Mouse (Mus musculus): ENCODE results near the gene Llph.

DNA sequence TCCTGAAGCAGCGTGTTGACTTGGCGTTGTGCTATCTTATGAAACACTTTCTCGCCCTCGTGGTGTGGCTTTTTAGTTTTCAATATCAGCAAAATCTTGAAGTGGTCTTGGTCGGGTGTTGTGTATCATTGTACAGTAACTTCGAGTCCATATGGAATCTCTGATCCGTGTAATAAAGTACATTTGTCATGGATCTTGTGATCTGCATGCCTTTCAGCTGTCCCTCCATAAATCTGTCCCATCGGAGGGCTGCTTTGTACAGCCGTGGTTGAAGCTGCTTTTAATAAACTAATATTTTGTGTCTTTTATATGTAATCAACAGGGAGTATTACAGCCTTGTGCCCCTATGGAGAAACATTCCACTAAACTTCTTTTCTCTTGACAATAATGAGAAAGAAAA is 10.0 kb downstream of the Llph start:
- no peak for TF ChIP-seq POLR2A (IDR thresholded peaks at IDR 0.05; ENCODE audit: control insufficient read depth, low read depth, low read length)
- TF ChIP-seq CTCF (IDR thresholded peaks at IDR 0.05; ENCODE audit: control insufficient read depth, insufficient read depth, insufficient replicate concordance, low read depth, low read length) = no peak

Data from testis, adult 2 months (tissue).